Mouse (Mus musculus): ENCODE data around the gene Pwp2. TPM values are rescaled to one million over a fixed set of nuclear protein-coding genes. Genes with fewer than 3 reads are reported as not detected.
"Not testable (repeated sequence)": the region's sequence is repeated elsewhere in the genome, so short reads cannot be mapped to it uniquely, and the experiment has no call there.

Gene Pwp2
- total RNA-seq, 2 experiments from 2014 or later: 7.0 to 8.2 TPM

DNA sequence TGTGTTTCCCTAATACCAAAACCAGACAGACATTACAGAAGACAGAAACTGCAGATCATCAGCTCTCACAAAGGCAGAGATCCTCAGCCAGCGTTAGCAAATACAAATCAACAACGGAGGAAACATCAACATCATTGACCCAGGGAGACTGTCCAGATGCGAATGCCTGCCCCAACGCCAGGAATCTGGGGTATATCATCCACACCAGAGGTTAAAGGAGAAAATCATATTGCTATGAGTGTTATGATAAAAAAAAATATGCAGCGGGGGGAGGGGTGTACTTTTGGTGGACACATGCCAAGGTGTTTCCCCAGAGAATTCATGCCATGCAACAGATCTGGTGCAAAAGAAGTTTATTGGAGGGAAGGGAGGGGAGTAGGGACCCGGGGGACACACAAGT is 28.0 kb downstream of the Pwp2 start:
- no peak for DNase-seq
- intact Hi-C loops (cut with DNase I): no loop called here

DNA sequence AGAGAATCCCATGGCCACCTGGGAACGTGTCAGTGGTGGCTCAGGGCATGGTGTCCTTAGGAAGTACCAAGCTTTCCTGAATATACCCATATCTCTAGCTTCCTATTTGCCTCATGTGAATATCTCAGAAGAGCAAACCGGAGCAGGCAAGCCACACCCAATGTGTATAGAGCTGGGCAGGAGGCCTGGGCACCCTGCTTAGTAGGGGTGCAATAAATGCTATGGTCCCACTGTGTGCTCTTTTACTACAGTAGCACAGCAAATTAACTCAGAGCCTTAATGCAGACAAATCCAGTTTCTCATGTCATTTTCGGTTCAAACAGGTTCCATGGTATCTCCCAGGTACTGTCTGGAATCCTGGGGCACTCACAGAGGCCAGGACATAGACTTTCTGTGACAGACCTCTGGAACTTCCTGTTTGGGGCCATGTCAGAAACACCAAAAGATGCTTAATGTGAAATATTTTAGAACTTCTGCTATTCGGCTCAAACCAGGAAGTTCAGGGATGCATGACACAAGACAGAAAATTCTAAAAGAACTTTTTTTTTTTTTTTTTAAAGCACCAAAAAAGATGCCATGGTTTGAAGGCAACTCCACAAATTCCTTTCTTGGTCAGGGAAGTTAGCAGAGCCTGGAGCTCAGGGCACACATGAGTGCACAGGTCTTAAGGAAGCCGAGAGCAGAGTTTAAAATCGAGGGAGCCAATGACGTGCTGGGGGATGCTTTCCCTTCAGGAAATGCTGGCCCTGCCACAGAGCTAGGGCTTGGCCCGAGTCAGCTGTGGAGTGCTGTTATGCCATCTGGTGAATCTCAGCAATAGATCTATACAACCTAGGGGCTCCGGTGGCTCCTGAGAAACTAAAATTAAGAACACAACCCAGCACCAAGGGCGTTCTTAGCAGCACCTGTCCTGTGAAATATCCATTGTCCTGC is 35.8 kb downstream of the Pwp2 start:
- intact Hi-C loops (cut with DNase I): no loop called here
- no peak for DNase-seq

DNA sequence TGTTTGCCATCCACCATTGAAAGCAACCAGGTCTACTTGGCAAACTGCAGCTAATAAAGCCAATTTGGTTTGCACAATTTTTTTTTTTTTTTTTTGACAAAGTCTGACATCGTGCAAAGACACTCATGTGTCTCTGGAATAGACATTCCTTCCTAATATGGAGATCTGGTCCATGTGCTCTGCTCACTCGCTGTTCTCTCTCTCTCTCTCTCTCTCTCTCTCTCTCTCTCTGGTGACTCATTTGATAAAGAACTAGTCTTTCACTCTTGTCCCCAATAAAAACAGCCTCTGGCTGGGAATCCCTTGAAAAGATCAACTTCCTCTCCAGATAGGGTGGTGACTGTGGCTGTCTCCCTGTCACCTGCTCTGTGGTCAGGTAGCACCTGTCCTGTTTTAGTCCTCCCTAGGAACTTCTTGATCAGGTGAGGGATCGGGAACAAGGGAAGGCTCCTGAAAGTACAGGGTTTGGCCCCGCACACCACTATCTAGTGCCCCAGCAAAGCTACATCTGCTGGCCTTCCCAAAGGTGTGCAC is 37.0 kb downstream of the Pwp2 start:
- intact Hi-C loops (cut with DNase I): no loop called here
- no peak for DNase-seq

DNA sequence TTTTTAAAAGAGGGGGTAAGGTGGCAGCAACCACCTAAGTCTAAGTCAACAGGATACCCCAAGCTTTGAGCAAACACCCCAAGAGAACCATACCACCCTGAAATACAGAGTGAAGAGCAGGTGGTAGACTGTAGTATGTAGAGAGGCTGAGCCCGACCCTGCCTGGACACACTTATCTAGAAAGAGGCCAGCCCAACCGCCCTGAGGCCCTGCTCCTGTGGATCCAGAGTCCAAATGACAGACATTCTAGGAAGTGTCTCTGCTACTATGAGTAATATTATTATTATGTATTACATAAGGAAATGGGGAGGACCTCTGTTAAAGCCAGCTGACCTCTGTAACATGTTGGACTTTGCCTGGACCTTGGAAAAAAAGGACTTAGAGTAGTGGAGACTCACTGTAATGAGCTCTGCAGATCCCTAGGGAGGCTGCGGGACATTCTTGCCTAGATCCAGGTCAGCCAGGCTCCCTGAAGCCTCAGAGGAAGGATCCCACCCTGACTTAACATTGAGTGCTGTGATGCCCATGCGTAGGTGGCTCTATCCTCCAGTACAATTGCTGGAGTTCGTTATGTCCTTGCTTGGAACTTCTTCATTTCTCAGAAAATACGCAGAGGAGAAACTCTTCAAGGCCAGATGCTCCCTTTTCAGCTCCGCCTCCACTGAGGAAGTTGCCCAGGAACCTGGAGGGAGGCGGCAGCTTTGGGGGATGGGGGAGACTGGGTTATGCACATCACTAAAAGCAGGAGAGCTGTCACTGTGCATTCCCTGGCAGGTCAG is 41.0 kb downstream of the Pwp2 start:
- no peak for DNase-seq
- intact Hi-C loops (cut with DNase I): no loop called here

DNA sequence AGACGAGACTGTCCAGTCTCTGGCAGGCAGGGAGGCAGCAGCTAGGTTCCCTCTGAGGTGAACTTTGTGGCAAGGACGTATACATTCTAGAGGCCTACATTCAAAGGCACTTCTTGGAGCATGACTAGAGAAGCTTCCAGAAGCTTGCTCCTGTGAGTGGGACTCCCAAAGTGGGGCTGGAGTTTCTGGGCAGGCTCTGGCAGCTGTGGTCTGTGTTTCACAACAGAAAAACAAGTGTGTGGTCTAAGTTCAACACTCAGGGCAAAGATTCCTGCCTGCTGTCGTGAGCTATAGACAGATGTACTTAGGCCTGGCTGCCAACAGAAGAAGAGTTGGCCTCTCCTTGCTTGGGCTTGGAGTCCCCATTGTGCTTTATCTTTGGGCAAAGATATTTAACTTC is 44.1 kb downstream of the Pwp2 start:
- intact Hi-C loops (cut with DNase I): no loop called here
- DNase-seq: no peak

DNA sequence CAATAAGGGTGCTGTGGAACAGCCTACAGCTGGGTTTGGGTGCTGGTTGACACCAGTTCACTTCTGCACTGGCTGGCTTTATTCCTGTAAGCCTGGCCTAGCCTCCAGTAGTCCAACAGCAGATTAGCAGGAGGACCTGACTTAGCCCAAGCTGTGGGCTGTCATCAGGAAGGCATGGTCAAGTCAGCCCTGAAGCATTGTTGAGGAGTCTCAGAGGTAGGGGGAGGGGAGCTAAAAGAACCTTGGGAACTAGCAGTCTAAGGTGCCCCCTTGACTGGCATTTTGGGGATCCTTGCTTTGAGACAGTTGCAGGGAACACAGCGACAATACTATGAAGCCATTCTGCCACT is 44.7 kb downstream of the Pwp2 start:
- no peak for DNase-seq
- intact Hi-C loops (cut with DNase I): no loop called here

DNA sequence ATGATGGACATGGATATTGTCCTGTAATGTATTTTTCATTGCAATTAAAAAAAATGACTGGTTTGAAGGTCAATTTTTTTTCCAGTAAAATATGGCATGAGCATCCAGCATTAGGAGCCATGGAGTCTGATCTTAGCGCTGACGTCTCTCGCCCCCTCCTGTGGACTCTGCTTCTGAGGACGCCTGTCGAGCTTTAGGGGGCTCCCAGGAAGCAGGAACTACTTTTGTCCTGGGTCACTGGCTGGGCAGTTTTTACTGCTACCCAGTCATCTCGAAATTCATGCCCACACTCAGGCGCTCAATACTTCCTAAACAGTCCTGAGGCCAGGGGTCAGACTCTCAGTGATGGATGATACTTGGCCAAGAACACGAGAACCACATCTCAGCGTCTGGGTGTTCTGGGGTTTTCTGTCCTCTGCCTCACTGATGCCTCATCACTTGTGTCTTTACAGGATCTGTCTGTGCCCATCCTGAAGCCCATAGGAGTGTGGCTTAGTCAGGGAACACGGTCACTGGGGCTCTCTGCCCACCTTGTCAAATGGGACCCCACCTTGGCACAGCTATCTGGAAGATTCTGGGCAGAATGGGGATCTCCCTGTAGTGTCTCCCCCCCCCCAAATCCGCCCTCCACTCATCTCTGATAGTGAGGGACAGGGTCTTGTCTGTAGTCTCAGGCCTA is 45.2 kb downstream of the Pwp2 start:
- intact Hi-C loops (cut with DNase I): no loop called here
- DNase-seq: no peak

DNA sequence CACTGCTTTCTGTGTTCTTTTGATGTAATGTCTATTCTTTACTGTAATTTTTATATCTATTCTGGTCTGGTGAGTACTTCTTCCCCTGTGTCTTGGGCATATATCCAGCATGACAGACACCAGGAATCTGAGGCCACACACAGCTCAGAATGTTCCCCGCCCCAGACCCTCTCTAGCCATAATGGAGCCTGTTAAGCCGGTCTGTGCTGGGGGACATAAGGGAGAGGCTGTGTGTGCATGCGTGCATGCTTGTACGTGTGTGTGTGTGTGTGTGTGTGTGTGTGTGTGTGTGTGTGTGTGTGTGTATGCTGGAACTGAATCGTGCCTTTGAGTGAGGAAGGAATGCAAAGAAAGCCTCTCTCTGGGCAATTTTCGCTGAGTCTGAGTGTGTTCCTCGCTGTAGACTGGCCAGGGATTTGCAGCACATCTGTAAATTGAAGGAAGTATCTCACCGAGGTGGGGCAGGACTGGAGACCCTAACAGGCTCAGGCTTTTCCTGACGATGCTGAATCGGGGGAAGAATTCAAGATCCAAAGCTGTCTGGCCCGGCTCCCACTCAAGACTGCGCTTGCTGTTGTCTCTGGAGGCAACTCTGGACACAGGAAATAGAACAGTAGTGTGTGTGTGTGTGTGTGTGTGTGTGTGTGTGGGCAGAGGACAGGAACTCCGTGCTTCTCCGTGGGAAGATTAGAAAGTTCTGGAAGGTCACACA is 46.0 kb downstream of the Pwp2 start:
- intact Hi-C loops (cut with DNase I): no loop called here

DNA sequence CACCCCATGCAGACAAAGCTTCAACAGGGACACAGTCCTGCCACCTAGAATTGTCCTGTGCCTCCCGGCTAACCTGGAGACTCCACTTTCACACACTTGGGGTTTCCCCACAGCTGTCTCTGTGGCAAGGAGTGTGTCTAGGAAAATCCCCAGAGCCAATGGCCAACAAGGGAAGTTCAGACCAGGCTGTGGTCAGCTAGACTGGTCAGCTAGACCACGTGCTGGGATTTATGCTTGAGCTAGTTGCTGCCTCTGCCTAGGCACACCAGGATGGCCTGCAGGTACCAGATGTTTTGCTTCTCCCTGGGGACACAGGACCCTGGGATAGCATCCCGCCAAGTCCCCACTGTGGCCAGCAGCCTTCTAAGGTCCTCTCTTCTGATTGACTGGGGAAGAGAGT is 47.8 kb downstream of the Pwp2 start:
- intact Hi-C loops (cut with DNase I): no loop called here
- DNase-seq: no peak

More for the DNA sequence above, 46.0 kb downstream of the Pwp2 start:
- DNase-seq: peak; percentile 65 to 73

DNA sequence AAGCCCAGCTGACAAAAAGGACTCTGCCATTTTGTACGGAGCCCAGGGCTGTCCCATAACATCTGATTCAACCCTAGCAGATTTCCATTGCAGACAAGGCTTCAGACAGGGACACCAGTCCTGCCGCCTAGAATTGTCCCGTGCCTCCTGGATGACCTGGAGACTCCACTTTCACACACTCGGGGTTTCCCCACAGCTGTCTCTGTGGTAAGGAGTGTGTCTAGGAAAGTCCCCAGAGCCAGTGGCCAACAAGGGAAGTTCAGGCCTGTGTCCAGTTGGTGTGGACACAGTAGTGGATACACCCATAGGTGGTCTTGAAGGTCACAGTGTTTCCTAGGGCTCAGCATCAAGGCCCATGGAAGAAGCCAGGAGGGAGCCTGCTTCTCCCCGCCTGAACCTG is 49.0 kb downstream of the Pwp2 start:
- DNase-seq: no peak
- intact Hi-C loops (cut with DNase I): no loop called here

DNA sequence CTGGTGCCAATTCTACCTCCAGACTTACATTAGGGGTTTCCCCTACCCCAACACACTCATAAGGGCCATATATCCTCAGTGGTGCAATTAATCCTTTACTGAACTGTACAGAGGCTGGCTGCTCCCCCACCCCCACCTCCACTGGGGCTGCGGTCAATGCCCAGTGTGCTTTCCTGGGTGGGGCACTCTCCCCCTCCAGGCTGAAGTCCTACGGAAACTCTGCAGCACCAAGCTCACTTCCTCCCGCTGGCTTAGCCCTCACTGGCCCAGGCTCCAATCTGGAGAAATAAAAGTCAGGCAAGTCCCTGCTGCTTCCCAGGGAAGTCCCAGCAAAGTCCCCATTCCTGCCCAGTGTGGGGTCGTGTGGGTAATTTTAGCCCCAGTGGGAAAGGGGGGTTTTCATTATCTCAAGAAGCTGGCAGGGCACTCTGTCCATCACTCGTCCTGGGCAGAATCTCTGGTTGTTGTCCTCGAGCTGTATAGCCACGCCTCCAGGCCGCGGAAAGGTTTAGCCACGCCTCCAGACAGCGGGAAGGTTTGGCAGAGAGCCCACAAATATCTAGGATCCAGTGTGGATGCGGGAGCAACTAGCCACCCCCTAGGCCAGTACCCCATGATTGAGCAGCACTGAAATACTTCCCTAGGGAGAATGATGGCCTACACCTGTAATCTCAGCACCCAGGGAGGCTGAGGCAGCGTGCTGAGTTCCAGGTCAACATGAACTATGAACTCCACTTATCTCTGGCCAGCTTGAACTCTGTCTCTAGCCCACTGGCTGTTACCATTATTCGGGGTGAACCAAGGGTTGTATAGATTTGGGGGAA is 49.8 kb downstream of the Pwp2 start:
- peak; percentile 42 to 45 for DNase-seq
- intact Hi-C loops (cut with DNase I): no loop called here

DNA sequence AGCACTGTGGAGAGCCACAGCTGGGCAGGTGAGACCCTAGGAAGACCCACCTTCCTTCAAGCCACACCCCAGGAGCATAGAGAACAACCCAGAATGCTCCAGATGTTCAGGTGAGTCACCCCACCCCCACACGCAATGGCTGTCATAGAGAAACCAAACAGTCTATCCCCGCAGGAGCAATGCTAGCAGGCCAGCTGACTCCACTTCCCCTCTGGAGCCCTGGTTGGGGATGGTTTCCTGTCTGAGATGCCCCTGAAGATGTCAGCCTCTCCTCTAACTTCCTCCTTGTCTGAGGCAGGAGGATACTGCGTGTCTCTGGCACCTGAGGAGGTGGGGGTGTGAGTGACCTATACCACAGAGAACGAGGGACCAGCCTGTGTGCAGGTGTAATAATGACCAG is 50.5 kb downstream of the Pwp2 start:
- intact Hi-C loops (cut with DNase I): no loop called here
- no peak for DNase-seq

DNA sequence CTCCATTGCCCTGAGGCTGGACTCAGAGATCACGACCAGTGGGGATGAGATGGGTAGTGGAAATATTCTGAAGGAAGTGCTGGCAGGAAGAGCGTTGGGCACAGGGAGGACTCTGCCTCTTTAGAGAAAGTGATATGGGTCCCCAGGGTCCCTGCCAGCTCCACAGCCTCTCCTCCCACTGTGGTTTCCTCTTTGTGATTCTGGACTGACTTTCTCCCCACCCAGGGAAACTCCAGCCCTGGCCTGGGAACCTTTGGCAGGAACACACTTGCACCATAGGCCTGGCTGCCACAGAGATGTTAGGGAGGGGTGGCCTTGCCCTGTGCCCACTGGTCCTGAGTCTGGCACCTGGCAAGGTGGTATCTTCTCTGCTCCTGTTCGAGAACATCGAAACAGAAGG is 55.0 kb downstream of the Pwp2 start:
- no peak for DNase-seq
- intact Hi-C loops (cut with DNase I): no loop called here

DNA sequence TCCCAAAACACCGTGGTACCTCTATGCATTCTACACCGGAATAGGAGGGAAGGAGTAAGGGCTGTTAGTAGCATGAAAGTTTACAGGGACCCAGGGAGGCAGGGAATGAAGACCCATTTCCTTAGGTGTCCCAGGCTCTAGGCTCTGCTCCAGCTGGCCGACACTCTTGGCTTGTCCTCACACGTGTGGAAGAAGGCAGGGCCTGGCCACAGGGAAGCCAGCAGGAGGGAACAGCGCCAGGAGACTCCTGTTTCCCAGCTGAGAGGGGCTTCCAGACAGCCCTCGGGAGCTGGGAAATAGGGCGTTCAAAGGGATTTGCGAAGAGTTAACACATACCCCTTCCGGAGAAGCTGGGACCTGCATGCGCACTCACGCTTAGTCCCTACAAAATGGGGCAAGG is 55.5 kb downstream of the Pwp2 start:
- intact Hi-C loops (cut with DNase I): no loop called here
- DNase-seq: peak; percentile 58 to 64

DNA sequence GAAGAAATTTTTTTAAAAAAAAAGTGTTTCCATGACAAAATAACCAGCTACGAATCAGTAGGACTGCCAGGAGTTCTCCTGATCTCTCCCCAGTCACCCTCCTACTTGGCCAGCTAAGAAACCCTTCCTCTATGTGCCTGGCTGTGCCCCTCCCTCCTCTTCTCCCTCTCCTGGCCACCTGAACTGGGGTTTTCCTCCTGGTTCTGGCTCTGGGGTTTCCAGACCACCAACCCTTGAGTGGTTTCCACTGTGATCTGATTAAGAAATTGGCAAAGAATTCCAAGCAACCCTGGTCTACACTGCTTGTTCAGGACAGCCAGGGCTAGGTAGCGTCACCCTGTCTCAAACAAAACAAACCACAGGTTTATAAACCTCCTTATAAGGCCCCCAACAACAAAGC is 56.3 kb downstream of the Pwp2 start:
- intact Hi-C loops (cut with DNase I): no loop called here
- no peak for DNase-seq

DNA sequence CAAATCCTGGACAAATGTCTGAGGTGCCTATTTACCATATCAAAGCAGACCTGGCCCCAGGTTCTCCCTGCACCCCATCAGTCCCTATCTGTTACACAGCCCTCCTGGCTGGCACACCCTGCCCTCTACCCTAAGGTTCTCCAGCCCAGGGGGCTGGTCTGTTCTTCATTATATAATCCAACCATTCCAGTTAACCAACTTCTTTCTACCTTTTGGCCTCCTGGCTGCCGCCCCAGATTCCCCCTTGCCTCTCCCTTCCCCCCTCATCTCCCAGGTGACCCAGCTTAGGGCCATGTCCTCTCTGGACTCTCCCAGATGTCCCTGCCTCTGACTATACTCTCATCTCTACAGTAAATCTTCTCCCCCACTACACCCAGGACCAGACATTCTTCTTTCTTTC is 57.0 kb downstream of the Pwp2 start:
- intact Hi-C loops (cut with DNase I): no loop called here
- no peak for DNase-seq

DNA sequence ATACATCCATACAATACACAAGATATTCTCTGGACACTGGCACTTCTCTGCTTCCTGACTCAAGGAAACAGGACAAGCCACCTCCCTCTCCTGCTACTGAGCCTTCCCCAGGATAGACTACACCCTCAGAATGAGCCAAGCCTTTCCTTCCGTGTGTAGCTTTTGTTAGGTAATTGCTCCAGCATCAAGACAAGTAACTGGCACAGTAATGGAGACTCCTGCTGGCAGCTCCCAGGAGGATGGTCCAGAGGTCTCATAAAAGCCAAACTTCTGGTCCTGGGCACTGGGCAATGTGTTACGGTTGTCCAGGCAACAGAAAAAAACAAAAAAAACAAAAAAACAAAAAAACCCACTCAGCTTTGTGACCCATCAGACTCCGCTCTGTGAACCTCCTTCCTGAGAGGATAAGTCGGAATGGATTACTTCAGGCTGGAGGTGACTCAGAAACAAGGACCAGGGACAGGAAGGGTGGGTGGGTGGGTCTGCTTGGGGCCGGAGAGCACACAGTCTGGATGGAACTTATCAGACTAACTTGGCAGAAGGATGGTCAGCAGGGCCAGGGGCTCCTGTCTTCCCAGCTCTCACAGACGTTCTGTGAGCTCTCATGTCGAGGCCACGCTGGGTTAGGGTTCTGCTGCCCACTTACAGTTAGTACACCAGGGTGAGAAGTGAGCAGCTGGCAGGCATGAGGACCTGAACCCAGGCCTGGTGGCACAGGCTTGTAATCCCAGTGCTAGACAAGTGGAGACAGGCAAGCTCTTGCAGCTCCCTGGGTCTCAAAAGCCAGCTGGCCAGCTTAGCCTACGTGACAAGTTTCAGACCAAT is 57.7 kb downstream of the Pwp2 start:
- DNase-seq: no peak
- intact Hi-C loops (cut with DNase I): no loop called here

DNA sequence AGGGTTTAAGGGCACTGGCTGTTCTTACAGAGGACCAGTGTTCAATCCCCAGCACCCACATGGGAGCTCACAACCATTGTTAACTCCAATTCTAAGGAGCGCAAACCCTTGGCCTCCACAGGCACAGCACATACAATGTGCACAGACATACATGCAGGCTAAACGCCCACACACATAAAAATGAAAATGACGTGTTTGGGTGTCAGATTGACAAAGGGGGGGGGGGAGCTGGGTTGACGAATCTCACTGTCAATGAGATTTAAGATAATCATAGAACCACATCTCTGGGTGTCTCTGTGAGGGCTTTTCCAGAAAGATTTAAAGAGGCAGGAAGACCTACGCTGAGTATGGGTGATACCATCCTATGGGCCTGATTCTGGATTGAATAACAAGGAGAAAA is 58.6 kb downstream of the Pwp2 start:
- no peak for DNase-seq
- intact Hi-C loops (cut with DNase I): no loop called here

DNA sequence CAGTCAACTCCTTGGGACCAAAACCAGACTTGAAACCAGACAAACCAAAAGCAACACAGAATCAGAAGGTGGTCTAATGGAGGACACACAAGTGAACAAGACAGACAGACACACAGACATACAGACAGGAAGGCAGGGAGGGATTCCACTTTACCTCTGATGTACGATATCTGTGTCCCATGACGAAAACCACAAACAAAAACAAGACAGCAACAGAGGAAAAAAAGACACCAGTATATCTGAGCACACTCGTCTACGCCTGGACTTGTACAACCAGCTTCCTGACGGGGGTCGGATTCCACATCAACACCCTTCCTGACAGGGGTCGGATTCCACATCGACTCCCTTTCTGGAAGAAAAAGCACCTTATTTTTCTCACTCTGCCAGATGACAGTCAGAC is 59.9 kb downstream of the Pwp2 start:
- intact Hi-C loops (cut with DNase I): loop anchor here (2.0 kb wide), 1 partner anchor 54 kb away; no protein-coding TSS in a partner anchor
- DNase-seq: not testable (repeated sequence)

Measured in heart, postnatal 14 days (tissue).